Mouse (Mus musculus) lung, postnatal 0 days (tissue): Measurements from ENCODE around the gene E130218I03Rik.

Experiments used
- CTCF ChIP-seq: IDR thresholded peaks from 2 replicates; pipeline ENCODE4 v1.5.1; 2016; ENCODE audit warnings: antibody characterized with exemption, mild to moderate bottlenecking
- EP300 ChIP-seq: IDR thresholded peaks from 2 replicates; pipeline ENCODE4 v1.6.1; 2016; ENCODE audit warnings: antibody characterized with exemption, mild to moderate bottlenecking, control low read depth

- TF ChIP-seq CTCF, result no peak
- no peak for TF ChIP-seq EP300
These were observed 13.0 kb upstream of the E130218I03Rik start for GRCm38 (mm10) chr4:134230431-134230830.
